Mouse (Mus musculus) liver, postnatal 0 days (tissue): ENCODE results near the gene Aff3.

ENCODE experiments used
- CTCF ChIP-seq: sonication (generic); IDR thresholded peaks from 2 replicates; pipeline ENCODE4 v1.5.1; 2016; ENCODE audit warnings: antibody characterized with exemption, low read depth
- EP300 ChIP-seq: IDR thresholded peaks from 2 replicates; pipeline ENCODE4 v1.6.1; 2016; ENCODE audit warnings: antibody characterized with exemption, low read depth, mild to moderate bottlenecking

DNA sequence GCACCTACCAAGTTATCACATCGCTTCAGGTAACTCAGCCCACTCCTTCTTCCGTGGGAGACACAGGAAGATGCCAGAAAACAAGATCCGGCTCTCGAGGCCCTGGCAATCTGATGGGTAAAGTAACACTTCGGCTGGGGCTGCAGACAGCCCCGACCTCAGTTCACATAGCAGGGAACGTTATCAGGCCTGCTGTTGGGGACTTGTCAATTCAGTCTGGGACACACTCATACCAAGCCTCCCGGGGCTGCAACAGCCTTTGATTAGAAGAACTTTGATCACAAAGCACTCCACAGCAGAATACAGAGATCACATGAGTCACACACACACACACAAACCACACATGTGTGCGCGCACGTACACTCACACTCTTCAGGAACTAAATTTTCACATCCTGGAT lies 193.9 kb downstream of the Aff3 start:
- no peak for TF ChIP-seq CTCF
- no peak for TF ChIP-seq EP300
